Mouse (Mus musculus) bone marrow, adult 2 months (tissue): ENCODE results near the gene Tex37.

Source experiments
- CTCF ChIP-seq: fragments of 200-500 bp; IDR thresholded peaks from 2 replicates; pipeline ENCODE4 v1.5.1; 2011; ENCODE audit warnings: low read length, control low read depth; ENCODE audit not compliant: control insufficient read depth, insufficient read depth
- POLR2A ChIP-seq: fragments of 200-500 bp; IDR thresholded peaks from 2 replicates; pipeline ENCODE4 v1.6.1; 2011; ENCODE audit warnings: low read depth, mild to moderate bottlenecking, control low read depth, low read length, borderline replicate concordance; ENCODE audit not compliant: control insufficient read depth

GRCm38 (mm10) chr6:70911668-70912395 is 6.9 kb downstream of the Tex37 start:
- no peak for TF ChIP-seq CTCF
- TF ChIP-seq POLR2A = no peak
